Mouse (Mus musculus) liver, embryonic 15.5 days (tissue): ENCODE data around the gene Hoxa9. TPM values are rescaled to one million over a fixed set of nuclear protein-coding genes. Genes with fewer than 3 reads are reported as not detected.

Experiments
- ATAC-seq: fragments of 200-750 bp; cut with Nextera tagmentation; 2 replicates; pipeline ENCODE4 v1.8.0; 2017; ENCODE audit warnings: moderate number of reproducible peaks, mild to moderate bottlenecking, moderate library complexity; ENCODE audit not compliant: insufficient read depth
- H3K27ac ChIP-seq: fragments of 300-500 bp; sonication (generic); replicated peaks from 2 replicates; pipeline ENCODE4 v1.5.1; 2015; ENCODE audit warnings: mild to moderate bottlenecking, inconsistent platforms
- H3K27me3 ChIP-seq: fragments of 300-500 bp; sonication (generic); 2 replicates; pipeline ENCODE4 v1.6.1; 2015; ENCODE audit warnings: mild to moderate bottlenecking, inconsistent platforms
- H3K36me3 ChIP-seq: fragments of 300-500 bp; sonication (generic); replicated peaks from 2 replicates; pipeline ENCODE4 v1.6.1; 2015; ENCODE audit warnings: moderate library complexity, mild to moderate bottlenecking, inconsistent platforms
- H3K4me1 ChIP-seq: fragments of 300-500 bp; sonication (generic); replicated peaks from 2 replicates; pipeline ENCODE4 v1.6.1; 2015; ENCODE audit warnings: inconsistent platforms
- H3K4me2 ChIP-seq: fragments of 300-500 bp; sonication (generic); 2 replicates; pipeline ENCODE4 v1.6.1; 2015; ENCODE audit warnings: moderate library complexity, mild to moderate bottlenecking, inconsistent platforms
- H3K4me3 ChIP-seq: fragments of 300-500 bp; sonication (generic); replicated peaks from 2 replicates; pipeline ENCODE4 v1.5.1; 2015; ENCODE audit warnings: mild to moderate bottlenecking, inconsistent platforms
- H3K9ac ChIP-seq: fragments of 300-500 bp; sonication (generic); 2 replicates; pipeline ENCODE4 v1.6.1; 2015; ENCODE audit warnings: moderate library complexity, mild to moderate bottlenecking, inconsistent platforms
- H3K9me3 ChIP-seq: fragments of 300-500 bp; sonication (generic); replicated peaks from 2 replicates; pipeline ENCODE4 v1.6.1; 2016; ENCODE audit warnings: inconsistent platforms
- WGBS: fragments of 180-500 bp; shearing (Covaris S2); methylation state at CpG from one replicate; pipeline ENCODE4 v1.1.7; 2015; ENCODE audit warnings: mixed read lengths; ENCODE audit not compliant: insufficient replicate concordance; 5-methylcytosine and 5-hydroxymethylcytosine counted together
- polyA plus RNA-seq: library from polyadenylated mRNA; unstranded; fragments of >200 nt; fragmentation: Nextera tagmentation; extraction: Ambion mirVana; gene quantifications from 2 replicates; pipeline ENCODE4 v1.2.1, GENCODE M21; 2015

Gene Hoxa9
- polyA plus RNA-seq, 1 experiment from 2014 or later, result 0.43 TPM

DNA sequence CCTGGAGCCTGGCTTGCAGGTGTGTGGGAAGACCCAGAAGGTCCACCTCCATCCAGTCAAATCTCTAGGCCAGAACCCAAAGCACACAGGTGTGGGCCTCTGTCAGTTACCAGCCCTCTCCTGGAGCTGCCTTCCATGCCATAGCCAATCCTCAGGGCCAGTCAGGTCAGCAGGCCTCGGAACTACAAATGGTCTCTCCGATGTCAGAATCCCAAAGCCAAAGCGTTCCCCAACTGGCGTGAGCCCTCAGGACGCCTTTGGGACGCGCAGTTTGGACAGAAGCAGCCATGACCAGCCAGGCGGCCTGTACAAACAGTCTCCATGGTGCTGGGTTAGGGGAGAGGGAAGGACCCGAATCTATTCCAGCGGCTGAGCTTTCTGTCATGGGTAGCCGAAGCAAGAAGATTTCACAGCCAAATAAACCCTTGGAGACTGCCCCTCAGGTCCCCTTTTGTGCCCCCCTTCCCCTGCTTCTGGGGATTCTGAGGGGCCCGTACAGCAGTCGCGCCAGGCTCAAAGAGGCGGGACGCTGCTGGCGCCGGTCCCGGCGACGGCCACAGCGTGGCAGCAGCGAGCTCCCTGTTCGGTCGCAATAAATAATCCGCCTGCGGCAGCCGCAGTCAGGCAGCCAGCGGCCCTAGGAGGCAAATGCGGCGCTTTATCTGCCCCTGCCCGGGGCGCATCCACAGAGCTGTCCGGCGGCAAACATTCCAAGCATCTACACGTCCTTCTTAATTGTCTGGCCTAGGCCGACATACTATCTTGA, 19.5 kb downstream of the Hoxa9 start:
- H3K9me3 ChIP-seq, result no peaks in the 10 kb centered on the region
- H3K27me3 ChIP-seq, result peaks cover 100% of the 10 kb centered on the region
- 2% methylated on average over 37 of the region's 37 CpGs for WGBS
- peak overlapping the region; percentile 46; the same call in 1 of the 2 replicates for H3K4me2 ChIP-seq
- 0 out of 2 replicates have a peak, but pooled peaks cover 12% of the 10 kb centered on the region for H3K4me1 ChIP-seq
- H3K4me3 ChIP-seq, result no peak overlapping the region
- no peak overlapping the region for H3K27ac ChIP-seq
- no peak overlapping the region for H3K9ac ChIP-seq
- no peak for ATAC-seq
- no peaks in the 10 kb centered on the region for H3K36me3 ChIP-seq

DNA sequence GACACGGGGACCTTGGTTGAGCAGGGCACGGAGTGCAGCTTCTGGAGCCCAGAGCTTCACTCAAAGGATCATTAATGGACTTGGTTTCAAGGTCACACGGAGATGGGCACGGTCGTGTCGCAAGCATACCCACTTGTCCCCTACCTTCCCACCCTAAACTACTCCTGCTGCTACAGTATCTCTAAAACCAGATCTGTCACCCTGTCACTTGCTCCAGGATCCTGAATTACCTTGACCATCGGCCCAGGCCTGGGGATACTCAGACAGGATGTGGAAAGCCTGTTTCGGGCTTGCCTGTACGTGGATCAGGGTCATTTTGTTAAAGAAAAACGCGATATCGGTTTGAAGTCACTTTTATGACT, 21.2 kb downstream of the Hoxa9 start:
- Histone ChIP-seq H3K9me3 (no peaks in the 10 kb centered on the region), H3K36me3 (no peaks in the 10 kb centered on the region), H3K27ac (no peak overlapping the region), H3K4me2 (no peak overlapping the region), H3K4me1 (peaks cover 12% of the 10 kb centered on the region; the same call in 1 of the 2 replicates), H3K4me3 (no peak overlapping the region), H3K27me3 (peaks cover 100% of the 10 kb centered on the region), H3K9ac (no peak overlapping the region)
- WGBS, result 24% methylated on average over 12 of the region's 12 CpGs
- ATAC-seq, result no peak

DNA sequence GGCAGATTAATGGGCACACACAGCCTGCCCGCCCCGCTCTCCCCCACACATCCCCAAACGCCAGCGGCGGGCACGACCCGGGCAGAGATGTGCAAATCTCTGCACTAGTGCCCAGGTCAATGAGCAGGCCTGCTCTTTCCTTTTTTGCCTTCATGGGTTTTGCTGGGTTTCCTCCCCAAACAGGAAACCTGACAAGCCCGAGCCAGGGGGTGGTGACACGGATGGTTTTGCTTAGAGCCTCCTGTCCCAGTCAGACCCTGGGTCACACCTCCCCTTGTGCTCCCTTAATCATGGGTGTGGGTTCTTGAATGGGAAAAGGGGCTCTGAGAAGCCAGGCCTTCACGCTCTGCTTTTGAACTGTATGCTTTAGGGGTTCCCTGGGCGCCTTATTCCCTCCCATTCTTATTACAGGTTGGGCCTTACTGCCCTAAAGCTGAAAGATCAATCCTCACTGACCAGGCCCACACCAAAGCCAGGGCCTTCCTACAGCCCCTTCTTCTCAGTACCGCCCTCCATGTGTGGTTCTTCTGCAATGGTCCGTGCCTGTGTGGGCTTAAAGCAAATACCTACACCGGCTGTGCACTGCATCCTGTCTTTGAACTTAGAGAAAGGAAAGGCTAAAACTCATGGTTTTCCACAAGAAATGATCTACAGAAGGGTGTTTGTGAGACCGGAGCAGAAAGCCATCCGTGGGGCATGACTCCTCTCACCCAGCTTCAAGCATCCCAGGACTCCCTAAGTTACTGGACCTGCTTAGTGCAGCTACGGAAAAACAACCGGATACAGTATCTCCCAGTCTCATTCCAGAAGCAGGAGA, 21.8 kb downstream of the Hoxa9 start:
- Histone ChIP-seq H3K27ac (no peak overlapping the region), H3K4me3 (peak overlapping the region; percentile 8; the same call in 1 of the 2 replicates), H3K27me3 (peaks cover 100% of the 10 kb centered on the region), H3K4me2 (peak overlapping the region; percentile 29), H3K9me3 (no peaks in the 10 kb centered on the region), H3K36me3 (no peaks in the 10 kb centered on the region), H3K9ac (no peak overlapping the region), H3K4me1 (peaks cover 12% of the 10 kb centered on the region)
- WGBS, result 12% methylated on average over 18 of the region's 18 CpGs
- no peak for ATAC-seq

DNA sequence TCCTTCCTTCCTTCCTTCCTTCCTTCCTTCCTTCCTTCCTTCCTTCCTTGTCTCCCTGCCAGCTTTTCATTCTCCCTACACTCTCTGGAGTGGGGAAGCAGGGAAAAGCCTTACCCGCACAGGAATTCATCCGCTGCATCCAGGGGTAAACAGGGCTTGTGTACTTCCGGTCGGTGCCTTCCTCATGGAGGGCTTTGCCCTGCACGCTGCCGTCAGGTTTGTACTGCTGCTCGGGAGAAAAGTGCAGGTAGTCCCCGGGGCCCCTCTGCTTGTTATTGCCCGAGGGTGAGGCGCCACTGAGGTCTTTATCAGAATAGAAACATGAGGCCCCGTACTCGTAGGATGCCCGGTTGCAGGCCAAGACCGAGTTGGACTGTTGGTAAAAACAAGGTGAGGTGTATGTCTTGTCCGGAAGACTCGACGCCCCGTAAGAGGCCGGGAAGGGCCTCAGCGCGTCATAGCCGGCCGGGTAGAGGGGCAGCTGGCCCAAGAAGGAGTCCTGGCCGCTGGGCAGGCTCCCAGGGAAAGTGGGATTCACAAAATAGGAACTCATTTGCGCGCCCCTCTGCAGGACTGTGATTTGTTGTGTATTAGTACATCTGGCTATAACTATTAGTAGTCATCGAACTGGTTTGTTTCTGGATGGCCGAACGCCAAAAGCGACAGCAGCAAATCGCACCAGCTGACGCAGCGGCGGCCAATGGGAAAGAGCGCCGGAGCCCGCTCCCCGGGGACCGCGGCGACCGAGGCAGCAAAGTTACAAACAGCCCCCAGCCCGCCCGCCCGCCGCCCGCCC, 22.6 kb downstream of the Hoxa9 start, which contains the start of gene Hoxa6:
TSS of gene Hoxa6 (minus strand) at position 651 of the 796 bp plus-strand sequence.
- H3K4me2 ChIP-seq, result peak within 1 kb of the TSS; percentile 29
- no peak within 1 kb of the TSS for H3K9ac ChIP-seq
- H3K27ac ChIP-seq, result no peak within 1 kb of the TSS
- no peak for ATAC-seq
- H3K9me3 ChIP-seq, result no peaks in the 10 kb centered on the region
- H3K27me3 ChIP-seq, result peaks cover 100% of the 10 kb centered on the region
- H3K36me3 ChIP-seq, result no peaks in the 10 kb centered on the region
- WGBS, result 6% methylated on average over 47 of the region's 47 CpGs
- H3K4me1 ChIP-seq, result peaks cover 12% of the 10 kb centered on the region
- H3K4me3 ChIP-seq, result peak within 1 kb of the TSS; percentile 8; the same call in 1 of the 2 replicates

DNA sequence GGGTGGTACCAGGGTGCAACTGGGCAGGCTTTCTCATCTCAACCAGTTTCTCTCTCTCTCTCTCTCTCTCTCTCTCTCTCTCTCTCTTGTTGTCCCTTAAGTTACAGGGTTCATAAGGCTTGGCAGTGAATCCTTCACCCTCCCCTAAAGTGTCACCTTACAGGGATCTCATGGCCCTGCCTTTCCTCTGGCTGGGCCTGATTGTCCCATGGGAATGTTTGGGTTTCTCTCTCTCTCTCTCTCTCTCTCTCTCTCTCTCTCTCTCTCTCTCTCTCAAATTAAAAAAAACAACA, 23.3 kb downstream of the Hoxa9 start:
- Histone ChIP-seq H3K4me1 (peaks cover 9% of the 10 kb centered on the region), H3K9me3 (no peaks in the 10 kb centered on the region), H3K27me3 (peaks cover 100% of the 10 kb centered on the region), H3K36me3 (no peaks in the 10 kb centered on the region), H3K9ac (no peak overlapping the region), H3K4me3 (no peak overlapping the region), H3K4me2 (no peak overlapping the region), H3K27ac (no peak overlapping the region)
- ATAC-seq, result no peak

DNA sequence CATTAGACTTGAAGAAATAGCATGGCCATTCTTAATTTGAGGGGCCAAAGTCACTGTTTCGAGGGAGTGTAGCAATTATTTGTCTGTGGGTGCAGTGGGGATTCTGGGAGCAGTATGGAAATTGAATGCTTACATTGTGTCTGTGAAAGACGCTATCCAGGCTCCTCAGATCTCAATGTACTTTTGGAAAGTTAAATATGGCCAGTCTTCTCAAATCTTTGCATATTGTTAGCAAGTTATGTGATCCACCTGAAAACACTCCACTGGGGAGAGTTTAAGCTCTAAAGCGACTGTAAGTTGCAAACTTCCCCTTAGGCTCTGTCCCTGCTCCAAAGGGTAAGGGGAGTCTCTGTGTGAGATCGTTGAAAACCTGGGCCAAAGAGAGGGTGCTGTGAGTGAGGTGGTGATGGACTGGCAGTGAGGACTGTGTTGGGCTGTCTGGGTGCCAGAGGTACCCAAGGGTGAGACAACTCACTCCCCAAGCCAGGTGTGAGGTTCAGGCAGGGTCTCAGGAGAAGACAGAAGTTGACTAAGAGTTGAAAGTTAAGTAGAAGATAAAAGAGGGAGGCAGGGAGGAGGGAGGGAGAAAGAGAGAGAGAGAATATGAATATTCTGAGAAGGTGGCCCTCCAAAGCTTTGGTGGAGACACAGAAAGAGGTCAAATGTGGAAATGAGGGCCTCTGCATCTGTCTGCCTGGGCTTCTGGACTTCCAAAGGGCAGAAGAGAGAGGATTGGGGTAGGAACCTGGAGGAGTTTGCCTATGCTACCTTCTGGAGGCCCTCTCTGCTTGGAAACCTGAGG, 23.8 kb downstream of the Hoxa9 start:
- Histone ChIP-seq H3K4me2 (no peak overlapping the region), H3K4me3 (no peak overlapping the region), H3K4me1 (peaks cover 7% of the 10 kb centered on the region), H3K36me3 (no peaks in the 10 kb centered on the region), H3K9ac (no peak overlapping the region), H3K27me3 (peaks cover 100% of the 10 kb centered on the region), H3K27ac (no peak overlapping the region), H3K9me3 (no peaks in the 10 kb centered on the region)
- ATAC-seq, result no peak
- WGBS, result 28% methylated on average over 4 of the region's 4 CpGs

DNA sequence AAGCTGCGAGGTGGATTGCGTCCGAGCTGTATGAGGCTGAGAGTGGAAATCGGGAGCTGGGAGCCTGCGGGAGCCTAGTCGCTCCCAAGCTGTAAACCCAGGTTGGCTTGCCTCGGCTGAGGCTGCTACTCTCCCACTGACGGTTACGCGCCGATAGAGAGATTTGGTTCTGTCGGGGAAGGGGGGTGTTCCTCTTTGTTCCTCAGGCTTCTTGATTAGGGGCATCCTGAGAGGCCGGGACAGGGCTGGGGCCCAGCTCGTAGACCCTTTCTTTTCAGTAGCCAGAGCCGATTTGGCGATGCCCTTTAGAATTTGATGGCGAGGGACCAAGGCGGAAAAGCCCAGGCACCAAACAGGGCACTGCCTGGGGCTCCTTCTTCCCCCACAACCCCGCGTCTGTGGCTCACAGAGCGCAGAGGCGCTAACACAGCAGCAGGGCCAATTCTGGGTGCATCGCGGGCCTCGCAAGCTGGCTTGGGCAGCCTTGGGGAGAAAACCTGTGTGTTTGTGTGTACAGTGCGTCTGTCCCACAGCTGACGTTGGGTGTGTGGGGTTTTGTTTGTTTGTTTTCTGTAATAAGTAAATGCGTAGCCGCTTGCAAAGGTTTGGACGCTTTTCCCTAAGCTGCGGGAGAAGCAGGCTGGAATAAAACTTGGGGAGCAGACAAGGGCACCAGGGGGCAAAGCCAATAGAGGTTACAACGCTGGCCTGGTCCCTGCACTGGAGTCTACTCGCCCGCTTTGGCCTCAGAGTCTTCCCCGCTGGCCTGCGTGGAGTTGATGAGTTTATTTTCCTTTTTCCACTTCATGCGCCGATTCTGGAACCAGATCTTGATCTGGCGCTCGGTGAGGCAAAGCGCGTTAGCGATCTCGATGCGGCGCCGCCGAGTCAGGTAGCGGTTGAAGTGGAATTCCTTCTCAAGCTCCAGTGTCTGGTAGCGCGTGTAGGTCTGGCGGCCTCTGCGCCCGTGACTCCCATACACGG, 25.0 kb downstream of the Hoxa9 start:
- no peak overlapping the region for H3K4me2 ChIP-seq
- 29% methylated on average over 55 of the region's 55 CpGs for WGBS

DNA sequence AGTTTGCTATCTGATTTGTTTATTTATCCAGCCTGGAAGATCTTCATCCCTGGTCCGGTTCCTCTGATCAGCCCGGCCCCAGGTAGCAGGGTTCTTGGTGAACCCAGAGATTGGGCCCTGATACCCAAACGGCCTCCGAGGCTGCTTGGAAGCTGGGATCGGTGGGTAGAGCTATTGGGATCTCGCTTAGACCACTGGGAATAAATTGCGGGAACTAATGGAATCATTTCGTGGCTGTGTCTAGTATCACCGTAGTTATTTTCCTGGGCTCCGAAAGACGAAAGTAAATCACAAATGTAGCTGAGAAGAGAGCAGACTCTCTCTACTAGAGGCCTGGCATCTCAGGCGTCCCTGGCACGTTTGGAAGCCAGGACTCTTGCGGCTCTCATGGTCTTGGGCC, 25.7 kb downstream of the Hoxa9 start:
- H3K9me3 ChIP-seq, result no peaks in the 10 kb centered on the region
- no peak overlapping the region for H3K4me2 ChIP-seq
- no peak overlapping the region for H3K9ac ChIP-seq
- no peaks in the 10 kb centered on the region for H3K36me3 ChIP-seq
- 30% methylated on average over 14 of the region's 14 CpGs for WGBS
- peaks cover 4% of the 10 kb centered on the region for H3K4me1 ChIP-seq
- no peak overlapping the region for H3K4me3 ChIP-seq
- H3K27me3 ChIP-seq, result peaks cover 100% of the 10 kb centered on the region
- no peak overlapping the region for H3K27ac ChIP-seq
- no peak for ATAC-seq

More for the DNA sequence above, 25.0 kb downstream of the Hoxa9 start:
- peaks cover 4% of the 10 kb centered on the region for H3K4me1 ChIP-seq
- no peaks in the 10 kb centered on the region for H3K36me3 ChIP-seq
- H3K9me3 ChIP-seq, result no peaks in the 10 kb centered on the region
- peaks cover 100% of the 10 kb centered on the region for H3K27me3 ChIP-seq
- H3K9ac ChIP-seq, result no peak overlapping the region
- H3K4me3 ChIP-seq, result no peak overlapping the region
- H3K27ac ChIP-seq, result no peak overlapping the region
- ATAC-seq, result no peak

DNA sequence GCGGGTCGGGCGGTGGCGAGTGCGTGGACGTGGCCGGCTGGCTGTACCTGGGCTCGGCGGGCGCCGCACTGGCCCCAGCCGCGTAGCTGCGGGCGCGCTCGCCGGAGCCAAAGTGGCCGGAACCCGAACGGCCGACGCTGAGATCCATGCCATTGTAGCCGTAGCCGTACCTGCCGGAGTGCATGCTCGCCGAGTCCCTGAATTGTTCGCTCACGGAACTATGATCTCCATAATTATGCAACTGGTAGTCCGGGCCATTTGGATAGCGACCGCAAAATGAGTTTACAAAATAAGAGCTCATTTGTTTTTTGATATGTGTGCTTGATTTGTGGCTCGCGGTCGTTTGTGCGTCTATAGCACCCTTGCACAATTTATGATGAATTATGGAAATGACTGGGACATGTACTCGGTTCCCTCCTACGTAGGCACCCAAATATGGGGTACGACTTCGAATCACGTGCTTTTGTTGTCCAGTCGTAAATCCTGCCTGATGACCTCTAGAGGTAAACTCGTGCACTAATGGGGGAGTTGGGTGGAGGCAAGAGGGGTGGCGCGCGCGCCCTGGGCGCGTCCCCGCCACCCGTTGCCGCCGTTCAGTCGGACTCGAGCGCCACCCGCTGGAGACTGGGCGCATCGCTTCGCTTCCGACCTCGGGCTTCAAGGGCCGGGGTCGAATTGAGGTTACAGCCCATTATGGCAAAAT, 26.7 kb downstream of the Hoxa9 start, which contains the start of gene Hoxa5:
TSS of gene Hoxa5 (minus strand) at position 538 of the 703 bp plus-strand sequence.
- Histone ChIP-seq H3K27me3 (peaks cover 100% of the 10 kb centered on the region), H3K27ac (no peak within 1 kb of the TSS), H3K9ac (peak within 1 kb of the TSS; percentile 21; the same call in 1 of the 2 replicates), H3K4me1 (peaks cover 4% of the 10 kb centered on the region), H3K4me2 (peak within 1 kb of the TSS; percentile 61), H3K9me3 (no peaks in the 10 kb centered on the region), H3K4me3 (peak within 1 kb of the TSS; percentile 50), H3K36me3 (no peaks in the 10 kb centered on the region)
- ATAC-seq, result no peak
- under 1% methylated on average over 65 of the region's 65 CpGs for WGBS
